Mouse (Mus musculus) gastrocnemius, postnatal 10 days (tissue): ENCODE measurements at regions not wholly inside any gene's neighbourhood (a gene's known extent, or its start where the extent isn't known, plus 50 kb on each side); places are given as distances from the start of the nearest gene placed in this dataset.

Source experiments
- DNase-seq: peaks from one replicate; pipeline ENCODE4 v3.0.0; 2021; ENCODE audit warnings: mixed read lengths

DNA sequence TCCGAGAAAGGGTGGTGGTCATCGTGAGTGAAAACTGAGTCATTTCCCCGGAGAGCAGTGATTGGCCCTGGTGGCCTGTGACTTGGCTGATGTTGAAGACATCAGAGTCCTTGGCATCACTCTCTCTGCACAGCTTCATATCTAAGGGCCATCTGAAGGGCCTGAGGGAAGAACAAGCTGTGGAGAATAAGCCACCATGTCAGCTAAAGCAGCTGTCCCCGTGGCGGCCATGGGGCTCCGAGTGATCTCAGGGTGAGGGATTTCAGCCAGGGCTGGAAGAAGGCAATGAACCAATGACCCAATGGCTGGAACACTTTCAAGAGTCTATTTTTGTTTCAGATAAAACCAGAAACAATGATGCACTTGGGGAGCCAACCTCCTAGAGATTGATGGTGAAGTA lies 62.2 kb downstream of the Ttc32 start:
- DNase-seq = peak; percentile 23

DNA sequence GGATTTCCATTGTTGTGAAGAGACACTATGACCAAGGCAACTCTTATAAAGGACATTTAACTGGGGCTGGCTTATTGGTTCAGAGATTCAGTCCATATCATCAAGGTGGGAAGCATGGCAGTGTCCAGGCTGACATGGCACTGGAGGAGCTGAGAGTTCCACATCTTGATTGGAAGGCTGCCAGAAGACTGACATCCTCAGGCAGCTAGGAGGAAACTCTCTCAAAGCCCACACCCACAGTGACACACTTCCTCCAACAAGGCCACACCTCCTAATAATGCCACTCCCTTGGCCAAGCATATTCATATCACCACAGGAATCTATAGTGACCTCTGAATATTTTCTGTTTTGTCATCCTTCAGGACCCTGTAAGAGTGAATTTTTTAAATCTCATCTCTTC lies 65.3 kb downstream of the Ttc32 start:
- no peak for DNase-seq

DNA sequence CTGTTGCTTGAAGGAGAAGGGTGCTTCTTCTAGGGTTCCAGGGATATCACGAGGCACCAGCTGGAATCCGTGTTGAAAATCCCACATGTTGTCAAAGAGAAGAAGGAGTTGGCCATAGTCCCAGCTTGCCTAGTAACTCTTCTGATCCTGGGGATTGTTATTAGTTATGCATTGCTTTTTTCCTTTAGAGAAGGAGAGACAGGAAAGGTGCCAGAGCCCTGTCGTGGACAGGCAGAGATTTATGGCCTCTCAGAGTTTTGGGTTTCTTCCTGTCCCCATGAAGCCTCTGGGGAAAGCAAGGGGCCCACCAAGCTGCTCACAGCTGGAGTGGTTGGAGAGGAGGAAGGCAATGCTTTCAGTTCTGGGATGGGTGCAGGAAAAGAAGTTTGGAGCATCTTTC lies 76.6 kb downstream of the Ttc32 start:
- no peak for DNase-seq

DNA sequence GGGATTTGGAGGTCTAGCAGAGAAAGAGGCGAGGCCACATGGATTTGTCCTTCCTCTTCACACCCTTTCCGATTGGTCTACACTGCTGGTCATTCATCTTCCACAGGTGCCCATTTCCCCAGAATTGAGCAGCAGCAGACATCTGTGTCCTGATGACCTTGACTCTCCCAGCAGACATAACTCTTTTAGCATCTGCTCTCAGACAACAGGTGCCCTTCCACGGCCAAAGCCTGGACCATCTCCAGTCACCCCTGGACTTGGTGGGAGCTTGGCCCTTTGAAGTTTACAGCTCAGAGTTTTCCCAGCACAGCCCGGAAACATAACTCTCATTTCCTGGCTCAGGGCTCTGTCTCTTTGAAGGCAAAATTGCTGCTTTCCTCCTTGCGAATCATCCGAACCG lies 80.0 kb downstream of the Ttc32 start:
- DNase-seq = no peak

DNA sequence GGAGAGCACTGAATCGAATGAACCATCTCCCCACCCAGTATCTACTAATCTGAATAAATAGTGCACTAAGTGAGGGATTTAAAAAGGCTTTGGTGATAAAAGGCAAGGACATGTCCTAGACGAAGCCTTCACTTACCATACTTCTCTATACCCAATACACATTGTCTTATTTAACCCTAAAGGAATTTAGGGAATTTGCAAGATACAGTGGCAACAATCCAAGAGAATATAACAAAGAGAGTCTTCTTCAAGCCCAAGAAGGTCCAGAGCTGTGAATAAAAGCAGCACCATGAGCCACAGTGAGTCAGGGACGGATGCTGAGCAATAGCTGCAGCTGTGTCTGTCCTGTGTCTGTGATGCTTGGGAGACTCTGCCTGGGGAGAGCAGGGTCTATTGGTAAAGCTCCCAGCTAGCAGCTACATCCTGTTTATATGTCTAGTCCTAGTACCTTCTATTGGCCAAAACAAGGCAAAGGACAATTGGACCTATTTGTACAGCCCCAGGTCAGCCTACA lies 82.4 kb downstream of the Ttc32 start:
- no peak for DNase-seq

DNA sequence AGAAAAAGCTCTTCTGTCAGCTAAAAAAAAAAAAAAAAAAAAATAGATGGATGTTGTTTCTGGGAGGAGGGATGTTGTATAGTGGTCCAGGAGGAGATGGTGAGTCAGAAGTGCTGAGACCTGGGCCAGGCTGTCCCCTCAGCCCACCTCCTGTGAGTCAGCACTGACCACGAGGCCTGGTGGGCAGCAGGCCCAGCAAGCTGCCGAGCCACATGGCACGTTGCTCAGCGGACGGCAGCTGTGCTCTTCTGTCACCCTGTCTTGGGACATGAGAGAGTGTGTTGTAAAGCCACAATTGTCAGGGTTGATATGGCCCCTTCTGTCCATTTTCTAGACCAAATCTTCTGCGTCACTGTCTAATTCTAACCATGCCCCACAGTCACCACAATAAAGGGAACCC lies 83.9 kb downstream of the Ttc32 start:
- peak; percentile 78 for DNase-seq

DNA sequence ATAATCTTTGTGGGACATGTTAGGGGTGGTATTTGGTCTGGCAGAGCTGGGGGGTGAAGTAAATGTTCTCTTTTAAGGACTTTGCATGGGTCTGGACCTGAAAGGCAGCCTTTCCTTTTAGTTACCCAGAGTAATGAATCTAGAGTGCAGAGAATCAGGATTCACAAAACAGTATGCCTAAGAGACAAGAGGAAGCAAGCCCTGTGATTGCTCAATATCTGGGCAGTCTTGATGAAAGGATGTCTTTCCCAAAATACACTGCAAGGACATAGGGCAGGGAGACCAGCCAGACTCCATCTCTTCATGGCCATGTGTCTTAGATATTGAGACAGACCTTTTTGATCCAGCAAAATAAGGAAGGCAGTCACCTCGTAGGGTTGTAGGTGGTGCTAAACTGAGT lies 84.3 kb downstream of the Ttc32 start:
- no peak for DNase-seq

DNA sequence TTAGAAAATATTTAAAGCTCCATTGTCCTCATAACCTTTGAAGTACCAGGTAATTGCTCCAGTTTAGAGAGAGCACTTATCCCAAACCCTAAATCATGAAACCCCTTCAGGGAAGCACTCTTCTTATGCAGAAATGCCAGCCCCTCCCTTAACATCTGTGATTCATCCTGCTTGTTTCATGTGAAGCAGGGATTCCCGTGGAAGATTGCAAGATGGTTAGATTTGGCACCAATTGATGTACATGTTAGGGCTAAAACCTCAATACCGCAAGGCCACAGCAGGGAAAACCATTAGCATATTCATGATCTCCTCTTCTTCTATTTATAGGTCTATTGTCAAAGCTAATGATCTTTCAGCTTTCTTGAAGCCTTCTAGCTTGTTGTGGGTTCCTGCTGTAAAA lies 88.8 kb downstream of the Ttc32 start:
- DNase-seq = no peak

DNA sequence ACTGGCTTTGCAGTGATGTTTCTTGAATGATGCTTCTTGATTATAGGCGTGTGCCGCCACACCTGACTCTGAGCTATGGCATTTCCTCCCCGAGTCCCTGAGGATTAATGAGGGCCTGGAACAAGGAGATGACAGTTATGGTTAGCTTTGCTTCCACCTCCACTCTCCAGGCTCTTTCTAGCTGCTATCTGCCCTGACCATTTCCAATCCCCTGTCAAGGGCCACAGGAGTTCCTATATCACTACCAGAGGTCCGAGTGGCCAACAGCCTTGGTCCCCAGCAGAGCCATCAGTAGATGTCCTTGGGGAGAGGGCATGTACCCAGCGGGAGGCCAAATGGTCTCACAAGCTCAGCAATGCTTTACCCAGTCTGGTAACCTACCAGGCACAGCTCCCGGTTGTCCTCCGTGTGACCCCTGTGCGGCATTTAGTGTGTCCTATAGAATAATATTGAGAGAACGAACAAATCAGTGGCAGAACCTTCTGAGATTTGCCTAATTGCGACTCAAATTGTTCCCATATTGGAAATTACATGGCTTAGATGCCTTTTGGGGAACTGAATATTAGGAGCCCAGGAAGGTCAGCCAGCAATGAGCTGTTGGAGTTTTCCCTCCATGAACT lies 98.2 kb downstream of the Ttc32 start:
- DNase-seq = no peak

DNA sequence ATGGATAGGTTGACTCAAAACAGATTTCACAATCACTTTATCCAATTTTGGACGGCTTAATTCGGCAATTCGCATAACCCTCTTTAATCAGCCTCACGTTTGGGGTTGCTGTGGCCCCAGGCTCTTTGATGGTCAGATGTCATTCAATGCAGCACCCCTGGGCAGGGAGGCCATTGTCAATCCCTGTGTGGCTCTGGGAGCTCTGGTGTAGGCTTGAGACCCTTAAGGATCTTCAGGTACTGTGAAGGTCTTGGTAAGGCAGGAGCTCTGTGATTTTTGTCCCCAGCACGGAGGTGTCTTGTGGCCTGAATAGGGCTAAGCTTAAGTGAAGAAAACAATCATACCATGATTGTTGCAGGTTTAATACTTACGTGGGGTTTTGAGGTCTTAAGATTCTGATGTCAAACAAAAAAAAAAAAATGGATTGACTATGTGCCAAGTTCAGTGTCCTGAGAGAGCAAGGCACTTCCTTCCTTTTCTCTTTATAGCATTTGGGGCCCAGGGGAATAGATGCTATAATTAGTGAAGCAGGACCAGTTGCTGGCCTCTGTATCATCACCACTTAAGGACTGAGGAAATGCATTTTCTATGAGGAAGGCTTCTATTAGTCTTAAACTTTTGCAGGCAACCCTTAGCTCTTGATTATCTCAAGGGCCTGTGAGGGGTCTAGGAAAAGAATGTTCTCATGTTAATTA lies 98.9 kb downstream of the Ttc32 start:
- no peak for DNase-seq

DNA sequence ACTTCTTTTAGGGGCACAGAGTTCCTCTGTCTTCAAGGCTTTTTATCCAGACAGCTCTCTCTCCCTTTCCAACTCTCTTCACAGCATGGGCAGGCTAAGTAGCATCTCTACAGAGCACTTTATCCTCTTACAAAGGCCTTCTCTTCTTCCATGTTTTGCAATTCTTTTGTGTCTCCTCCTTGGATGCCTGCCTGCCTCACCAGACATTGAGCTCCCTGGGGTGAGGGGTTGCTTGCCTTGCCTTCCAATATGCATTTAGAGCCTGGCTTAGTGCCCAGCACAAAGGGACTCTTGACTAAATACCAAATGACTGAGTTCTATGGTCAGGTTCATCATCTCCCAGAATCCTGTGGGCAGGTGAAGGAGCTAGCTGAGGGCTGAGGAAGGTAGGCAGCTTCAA lies 102.8 kb downstream of the Ttc32 start:
- no peak for DNase-seq

DNA sequence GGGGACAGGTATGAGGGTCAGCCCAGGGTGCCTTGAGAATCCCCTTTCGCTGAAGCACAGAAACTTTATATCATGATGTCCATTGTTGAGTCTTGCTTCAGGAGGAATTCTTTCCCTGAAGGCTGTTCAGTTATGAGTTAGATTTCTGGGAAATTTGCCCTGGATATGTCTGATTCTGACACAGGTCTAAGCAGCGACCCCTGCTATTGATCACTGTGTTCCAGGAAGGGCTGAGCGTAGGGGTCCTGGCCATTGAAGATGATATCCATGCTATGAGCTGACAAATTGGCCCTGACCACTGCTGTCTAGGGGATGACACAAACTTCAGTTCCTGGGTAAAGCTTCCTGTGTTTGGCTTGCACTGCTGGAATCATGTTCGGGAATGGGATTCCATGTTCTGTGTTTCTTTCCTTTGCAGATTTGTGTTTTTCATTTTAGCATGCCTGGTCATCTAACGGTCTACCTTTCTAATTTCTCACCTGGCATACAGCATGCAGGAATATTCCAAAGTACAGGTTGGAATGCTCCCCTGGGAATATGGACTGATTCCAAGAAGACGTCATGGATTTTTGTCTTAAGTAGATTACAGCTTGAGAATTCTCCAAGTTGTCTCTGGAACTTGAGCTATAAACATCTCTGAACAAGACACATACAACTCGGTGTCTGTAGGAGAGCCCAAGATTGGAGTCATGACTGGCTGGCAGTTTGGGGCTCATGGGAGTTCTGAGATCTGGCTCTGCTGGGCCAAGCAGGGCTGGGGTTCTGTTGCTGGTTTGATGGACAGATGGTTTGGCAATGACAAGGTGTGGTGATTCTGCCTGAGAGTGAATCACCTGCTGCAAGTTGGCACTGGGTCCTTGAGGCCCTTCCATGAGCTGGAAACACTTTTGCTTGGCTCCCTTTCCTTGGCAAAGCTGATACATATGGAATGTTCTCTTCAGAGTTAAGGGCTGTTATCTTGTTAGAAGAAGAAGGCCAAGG lies 104.4 kb downstream of the Ttc32 start:
- no peak for DNase-seq

DNA sequence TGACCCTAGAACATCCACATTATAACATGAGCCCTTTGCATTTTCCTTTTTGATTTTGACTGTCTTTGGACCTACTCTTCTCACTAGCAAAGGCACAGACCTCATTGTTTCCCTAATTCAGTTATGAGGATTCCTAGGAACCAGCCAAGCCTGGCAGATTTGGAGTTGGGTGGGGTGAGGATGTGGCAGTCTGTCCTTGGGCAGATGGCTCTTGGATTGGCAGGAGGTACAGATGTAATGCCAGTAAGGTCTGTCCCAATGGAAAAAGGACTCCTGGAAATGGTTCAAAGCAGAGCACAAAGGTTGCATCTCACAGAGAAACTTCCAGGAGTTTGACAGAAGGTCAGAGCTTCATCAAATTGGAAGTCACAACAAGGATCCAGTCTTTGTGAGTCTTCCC lies 121.2 kb downstream of the Ttc32 start:
- DNase-seq = no peak

DNA sequence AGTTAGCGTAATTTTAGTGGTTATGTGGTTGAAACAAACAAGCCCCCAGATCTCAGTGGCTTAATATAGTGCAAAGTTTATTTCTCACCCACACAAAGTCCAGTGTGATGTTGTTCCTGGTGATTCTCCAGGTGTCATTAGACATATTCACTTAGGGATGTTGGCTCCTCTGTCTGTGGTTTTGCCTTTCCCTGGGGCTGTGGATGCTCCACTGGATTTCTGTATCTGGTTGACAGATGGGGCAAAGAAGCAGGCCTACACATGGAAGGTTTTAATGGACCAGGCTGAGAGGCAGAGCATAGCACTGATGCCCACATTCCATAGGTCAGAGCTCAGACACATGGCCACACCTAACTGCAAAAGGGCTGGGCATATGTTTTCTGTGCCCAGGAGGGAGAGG lies 121.6 kb downstream of the Ttc32 start:
- DNase-seq = no peak

DNA sequence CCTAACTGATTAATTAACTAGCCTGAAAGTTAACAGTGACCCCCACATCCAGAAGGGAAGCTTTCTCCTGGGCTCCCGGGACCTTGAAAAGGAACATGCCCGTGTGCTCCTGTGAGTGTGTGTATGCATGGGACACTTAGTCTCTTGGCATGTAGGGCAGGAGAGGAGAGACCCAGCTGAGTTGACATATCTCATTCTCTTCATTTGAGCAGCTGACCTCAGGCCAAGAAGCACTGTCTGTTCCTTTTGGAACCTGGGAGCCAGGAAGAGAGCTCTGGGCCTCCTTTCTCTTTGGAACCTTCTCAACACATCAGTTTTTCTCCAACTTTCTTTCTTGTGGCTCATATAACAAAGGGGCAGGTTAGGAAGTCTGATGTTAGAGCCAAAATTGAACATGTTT lies 124.7 kb downstream of the Ttc32 start:
- DNase-seq = no peak

DNA sequence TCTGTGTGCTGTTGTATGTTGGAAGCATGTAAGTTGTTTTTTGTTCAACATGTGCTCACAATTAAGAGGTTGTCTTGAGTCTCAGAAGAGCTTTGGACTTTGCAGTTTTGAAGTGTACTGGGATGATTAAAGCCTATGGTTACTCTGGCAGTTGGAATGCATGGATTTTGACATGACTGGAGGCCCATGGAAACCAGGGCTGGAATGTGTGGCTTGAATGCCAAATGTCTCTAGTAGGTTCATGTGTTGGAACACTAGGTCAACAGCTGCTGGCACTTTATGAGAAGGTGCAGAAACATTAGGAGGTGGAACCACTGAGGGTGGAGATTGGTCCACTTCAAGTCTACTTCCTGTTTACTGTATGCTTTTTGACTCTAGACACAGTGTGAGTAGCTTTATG lies 127.0 kb downstream of the Ttc32 start:
- no peak for DNase-seq

DNA sequence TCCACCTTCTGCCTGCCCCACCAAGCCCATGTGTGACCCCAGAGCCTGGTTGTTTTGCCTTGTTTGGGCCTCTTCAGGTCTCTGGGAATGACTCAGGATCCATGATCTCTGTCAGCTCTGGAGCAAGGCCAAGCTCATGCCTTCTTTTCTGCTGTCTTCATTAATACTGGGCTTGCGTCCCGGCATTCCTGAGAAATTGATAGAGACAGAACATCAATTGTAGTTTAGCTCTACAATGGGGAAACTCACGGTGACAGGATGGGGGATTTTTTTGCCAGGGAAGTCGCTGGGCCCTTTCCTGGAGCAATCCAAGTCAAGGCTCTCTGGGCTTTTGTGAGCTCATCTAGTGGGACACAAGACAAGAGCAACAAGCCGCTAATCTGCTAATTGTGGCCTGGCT lies 129.0 kb downstream of the Ttc32 start:
- DNase-seq = no peak

DNA sequence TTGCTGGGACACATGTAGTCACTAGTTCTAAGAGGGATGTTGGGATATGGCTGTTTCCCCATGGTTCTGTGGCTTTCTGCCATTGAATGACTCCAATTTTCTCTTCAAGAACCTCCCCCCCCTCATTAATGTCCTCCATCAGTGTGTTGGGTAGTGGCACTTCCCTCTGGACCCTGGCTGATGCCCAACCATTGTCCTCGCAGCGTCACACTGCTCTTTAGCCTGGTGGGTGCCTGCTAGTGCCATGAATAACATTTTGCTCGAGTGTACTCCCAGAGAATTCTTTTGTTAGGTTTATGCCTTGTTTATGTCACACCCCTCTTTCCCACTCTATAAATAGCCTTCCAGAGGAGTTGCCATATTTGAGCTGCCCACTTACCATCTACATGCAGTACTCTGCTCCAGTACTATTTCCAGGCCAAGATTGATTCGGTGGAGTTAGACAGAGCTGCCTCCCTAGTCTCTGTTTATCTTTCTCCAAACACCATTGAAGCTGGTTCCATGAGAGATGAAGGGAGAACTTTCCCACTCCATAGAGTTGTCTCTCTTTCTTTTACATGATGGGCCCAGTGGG lies 135.7 kb downstream of the Ttc32 start:
- no peak for DNase-seq

DNA sequence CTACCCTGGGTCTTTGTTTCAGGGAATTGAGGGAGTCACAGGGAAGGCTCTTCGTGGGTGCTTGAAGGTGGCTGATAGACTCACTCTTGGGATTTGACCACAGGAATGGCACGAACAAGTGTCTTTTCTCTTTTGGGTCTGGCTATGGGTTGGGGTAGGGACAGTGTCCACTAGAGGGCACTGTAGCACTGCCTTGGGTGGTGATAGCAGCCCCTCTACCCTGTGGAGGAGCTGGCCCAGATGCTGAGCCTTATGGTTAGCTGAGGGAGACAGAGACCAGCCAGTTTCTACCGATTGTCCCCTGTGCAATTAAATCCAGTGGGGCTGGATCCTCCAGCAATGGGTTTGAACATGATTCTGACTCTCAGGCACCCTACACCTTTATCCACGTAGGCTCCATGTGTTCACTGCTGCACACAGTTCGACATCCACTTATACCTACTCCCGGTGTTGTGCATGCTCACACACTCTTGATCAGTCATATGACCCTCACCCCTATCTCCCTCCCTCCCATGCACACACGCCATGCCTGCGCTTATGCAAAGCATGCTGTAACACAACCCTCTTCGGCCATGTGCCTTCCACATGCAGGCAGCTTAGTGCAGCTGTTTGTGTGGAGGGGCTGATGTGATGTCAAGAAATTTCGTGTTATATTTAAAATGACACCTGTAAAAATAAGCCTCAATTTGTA lies 136.6 kb downstream of the Ttc32 start:
- peak; percentile 49 for DNase-seq

DNA sequence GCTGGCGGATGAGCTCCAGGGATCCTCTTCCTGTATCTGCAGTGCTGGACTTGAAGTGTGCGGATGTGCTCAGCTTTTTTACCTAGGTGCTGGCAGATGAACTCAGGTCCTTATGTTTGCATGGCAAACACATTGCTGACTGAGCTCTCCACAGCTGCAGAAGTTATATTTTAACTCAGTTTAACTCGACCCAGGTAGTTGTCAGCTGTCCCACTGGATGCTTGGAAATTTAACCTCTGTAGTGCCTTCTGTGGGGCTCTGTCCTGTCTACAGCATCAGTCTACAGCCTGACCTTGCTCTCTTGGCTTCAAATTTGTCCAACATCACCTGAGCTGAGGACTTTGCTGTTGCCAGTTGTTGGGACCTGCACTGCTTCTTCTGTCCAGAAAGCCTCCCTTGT lies 139.2 kb downstream of the Ttc32 start:
- DNase-seq = no peak

DNA sequence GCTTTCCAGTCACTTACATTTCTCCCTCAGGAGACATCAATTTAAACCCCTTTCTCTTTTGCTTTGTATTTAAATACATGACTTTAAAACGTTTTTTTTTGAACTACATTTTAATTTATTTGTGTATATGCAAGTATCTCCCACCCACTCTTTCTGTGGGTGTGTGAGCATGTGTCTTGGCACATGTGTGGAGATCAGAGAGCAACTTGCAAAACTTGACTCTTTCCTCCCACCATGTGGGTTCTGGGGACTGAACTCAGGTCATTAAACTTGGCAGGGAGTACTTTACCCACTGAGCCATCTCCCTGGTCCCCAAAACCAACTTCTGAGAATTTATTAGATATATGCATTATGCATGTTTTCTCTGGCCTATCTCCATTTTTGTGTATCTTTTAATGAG lies 143.9 kb downstream of the Ttc32 start:
- no peak for DNase-seq

DNA sequence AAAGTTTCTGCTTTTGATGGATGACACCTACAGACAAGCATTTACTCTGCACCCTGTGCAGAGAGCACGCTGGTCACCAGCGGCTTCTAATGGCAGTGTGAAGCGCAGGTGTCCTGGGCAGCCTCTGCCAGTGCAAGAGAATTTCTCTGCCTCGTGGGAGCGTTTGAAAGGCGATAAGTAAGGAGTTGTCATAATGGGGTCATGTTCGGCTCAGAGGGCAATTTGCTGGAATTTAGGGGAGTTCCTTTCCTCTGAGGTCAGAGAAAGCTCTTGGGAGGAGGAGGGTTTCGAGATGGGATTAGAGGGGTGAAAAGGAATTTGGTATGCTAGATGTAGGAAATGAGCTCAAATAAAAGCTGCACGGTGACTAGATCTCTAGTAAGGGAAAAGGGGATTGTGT lies 144.5 kb downstream of the Ttc32 start:
- DNase-seq = no peak
